Mouse (Mus musculus): ENCODE data around the gene Sox6. TPM values are rescaled to one million over a fixed set of nuclear protein-coding genes. Genes with fewer than 3 reads are reported as not detected.

Gene Sox6
- polyA plus RNA-seq, 1 experiment from 2014 or later = 40.6 TPM

GRCm38 (mm10) chr7:115844431-115844830 is 194.2 kb downstream of the Sox6 start:
- no peak overlapping the region for H3K9ac ChIP-seq (replicated peaks; ENCODE audit: low read depth, low read length)
- no peaks in the 10 kb centered on the region for H3K36me3 ChIP-seq (ENCODE audit: control insufficient read depth, insufficient read depth, low read length)
- no peaks in the 10 kb centered on the region for H3K27me3 ChIP-seq (ENCODE audit: control insufficient read depth, insufficient read depth, low read length)
- ATAC-seq (ENCODE audit: insufficient number of reproducible peaks, insufficient read depth, low FRiP score, low read depth) = no peak; the same call in 1 of the 2 replicates
- H3K4me2 ChIP-seq (replicated peaks; ENCODE audit: low read depth, low read length) = no peak overlapping the region
- no peak overlapping the region for H3K27ac ChIP-seq (ENCODE audit: low read length)
- no peak overlapping the region for H3K4me3 ChIP-seq (ENCODE audit: low read depth, low read length)
- H3K9me3 ChIP-seq (ENCODE audit: control insufficient read depth, low read depth, low read length) = no peaks in the 10 kb centered on the region
- H3K4me1 ChIP-seq (ENCODE audit: control insufficient read depth, insufficient read depth, low read length) = no peaks in the 10 kb centered on the region
- 90% methylated on average over 6 of the region's 6 CpGs for WGBS

DNA sequence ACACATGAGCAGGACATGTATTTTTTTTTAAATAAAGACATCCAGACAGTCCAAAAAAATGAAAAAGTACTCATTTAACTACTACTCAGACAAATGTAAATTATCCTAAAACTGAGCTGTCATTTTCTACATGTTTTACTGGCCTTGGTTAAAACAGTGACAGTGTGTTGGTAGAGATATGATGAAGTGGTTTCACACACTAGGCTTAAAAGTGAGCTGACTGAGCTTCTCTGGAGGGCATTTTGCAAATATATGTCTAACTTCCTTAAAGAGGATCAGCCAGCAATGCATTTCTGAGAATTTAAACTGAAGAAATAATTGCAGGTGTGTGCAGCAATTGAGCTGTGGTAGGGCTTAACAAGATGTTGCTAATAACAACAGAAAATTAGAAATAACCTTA is 196.3 kb downstream of the Sox6 start:
- ATAC-seq (ENCODE audit: insufficient number of reproducible peaks, insufficient read depth, low FRiP score, low read depth) = no peak
- no peaks in the 10 kb centered on the region for H3K9me3 ChIP-seq (ENCODE audit: control insufficient read depth, low read depth, low read length)
- no peak overlapping the region for H3K4me2 ChIP-seq (replicated peaks; ENCODE audit: low read depth, low read length)
- H3K27me3 ChIP-seq (ENCODE audit: control insufficient read depth, insufficient read depth, low read length) = no peaks in the 10 kb centered on the region
- no peaks in the 10 kb centered on the region for H3K4me1 ChIP-seq (ENCODE audit: control insufficient read depth, insufficient read depth, low read length)
- no peak overlapping the region for H3K4me3 ChIP-seq (ENCODE audit: low read depth, low read length)
- no peak overlapping the region for H3K27ac ChIP-seq (ENCODE audit: low read length)
- H3K36me3 ChIP-seq (ENCODE audit: control insufficient read depth, insufficient read depth, low read length) = no peaks in the 10 kb centered on the region
- H3K9ac ChIP-seq (replicated peaks; ENCODE audit: low read depth, low read length) = no peak overlapping the region

DNA sequence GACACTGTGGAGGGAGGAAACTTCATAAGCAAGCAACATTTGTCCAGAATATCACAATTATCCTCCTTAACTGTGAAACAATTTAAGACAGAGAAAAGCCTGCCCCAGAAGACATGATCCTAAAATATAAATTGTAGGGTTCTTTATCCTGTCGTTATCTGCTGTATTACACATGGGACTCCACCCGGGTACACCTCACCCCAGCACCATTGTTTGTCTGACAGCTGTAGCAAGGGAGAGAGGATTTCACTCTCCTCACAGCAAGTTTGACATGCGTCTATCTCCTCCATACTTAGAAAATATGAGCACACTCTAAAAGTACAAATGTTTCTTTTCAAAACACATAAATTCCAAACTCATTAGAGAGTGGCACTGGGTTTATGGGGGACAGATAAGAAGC is 198.0 kb downstream of the Sox6 start:
- Histone ChIP-seq H3K9ac (replicated peaks; ENCODE audit: low read depth, low read length) (no peak overlapping the region), H3K9me3 (ENCODE audit: control insufficient read depth, low read depth, low read length) (no peaks in the 10 kb centered on the region), H3K4me2 (replicated peaks; ENCODE audit: low read depth, low read length) (no peak overlapping the region), H3K36me3 (ENCODE audit: control insufficient read depth, insufficient read depth, low read length) (no peaks in the 10 kb centered on the region), H3K27me3 (ENCODE audit: control insufficient read depth, insufficient read depth, low read length) (no peaks in the 10 kb centered on the region), H3K4me3 (ENCODE audit: low read depth, low read length) (no peak overlapping the region), H3K4me1 (ENCODE audit: control insufficient read depth, insufficient read depth, low read length) (no peaks in the 10 kb centered on the region), H3K27ac (ENCODE audit: low read length) (no peak overlapping the region)
- WGBS = 58% methylated on average over 3 of the region's 3 CpGs
- ATAC-seq (ENCODE audit: insufficient number of reproducible peaks, insufficient read depth, low FRiP score, low read depth) = no peak

DNA sequence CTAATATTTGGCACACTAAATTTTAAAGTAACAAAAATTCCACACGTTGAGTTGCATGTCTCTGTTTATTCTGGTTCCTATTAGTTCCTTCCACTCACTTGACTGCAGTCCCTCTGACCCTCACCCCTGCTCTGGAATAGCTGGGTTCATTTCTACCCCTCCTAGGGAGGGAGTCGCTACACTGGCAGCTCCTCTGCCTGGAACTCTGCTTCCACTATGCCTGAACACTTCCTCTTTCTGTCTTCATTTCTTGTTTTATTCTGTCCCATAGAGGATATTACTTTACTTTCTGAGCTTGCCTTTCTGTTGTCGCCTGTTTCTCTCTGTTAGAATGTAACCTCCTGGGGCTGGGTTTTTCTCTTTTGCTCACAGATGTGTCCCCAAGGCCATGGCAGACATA is 203.6 kb downstream of the Sox6 start:
- no peak overlapping the region for H3K4me2 ChIP-seq (replicated peaks; ENCODE audit: low read depth, low read length)
- H3K9ac ChIP-seq (replicated peaks; ENCODE audit: low read depth, low read length) = no peak overlapping the region
- H3K27ac ChIP-seq (ENCODE audit: low read length) = no peak overlapping the region
- H3K9me3 ChIP-seq (ENCODE audit: control insufficient read depth, low read depth, low read length) = no peaks in the 10 kb centered on the region
- no peak for ATAC-seq (ENCODE audit: insufficient number of reproducible peaks, insufficient read depth, low FRiP score, low read depth)
- H3K27me3 ChIP-seq (ENCODE audit: control insufficient read depth, insufficient read depth, low read length) = no peaks in the 10 kb centered on the region
- H3K36me3 ChIP-seq (ENCODE audit: control insufficient read depth, insufficient read depth, low read length) = no peaks in the 10 kb centered on the region
- no peak overlapping the region for H3K4me3 ChIP-seq (ENCODE audit: low read depth, low read length)
- peaks cover 4% of the 10 kb centered on the region; the same call in 1 of the 2 replicates for H3K4me1 ChIP-seq (ENCODE audit: control insufficient read depth, insufficient read depth, low read length)
- WGBS = 73% methylated on average over 3 of the region's 3 CpGs

GRCm38 (mm10) chr7:115833701-115834100 is 204.9 kb downstream of the Sox6 start:
- H3K4me1 ChIP-seq (ENCODE audit: control insufficient read depth, insufficient read depth, low read length) = peaks cover 10% of the 10 kb centered on the region; the same call in 1 of the 2 replicates
- H3K27ac ChIP-seq (ENCODE audit: low read length) = no peak overlapping the region
- no peaks in the 10 kb centered on the region for H3K9me3 ChIP-seq (ENCODE audit: control insufficient read depth, low read depth, low read length)
- no peaks in the 10 kb centered on the region for H3K36me3 ChIP-seq (ENCODE audit: control insufficient read depth, insufficient read depth, low read length)
- 49% methylated on average over 3 of the region's 3 CpGs for WGBS
- H3K27me3 ChIP-seq (ENCODE audit: control insufficient read depth, insufficient read depth, low read length) = no peaks in the 10 kb centered on the region
- H3K9ac ChIP-seq (replicated peaks; ENCODE audit: low read depth, low read length) = no peak overlapping the region
- H3K4me3 ChIP-seq (ENCODE audit: low read depth, low read length) = no peak overlapping the region
- ATAC-seq (ENCODE audit: insufficient number of reproducible peaks, insufficient read depth, low FRiP score, low read depth) = no peak
- no peak overlapping the region for H3K4me2 ChIP-seq (replicated peaks; ENCODE audit: low read depth, low read length)

- Histone ChIP-seq H3K9ac (replicated peaks; ENCODE audit: low read depth, low read length) (no peak overlapping the region), H3K9me3 (ENCODE audit: control insufficient read depth, low read depth, low read length) (no peaks in the 10 kb centered on the region), H3K4me1 (ENCODE audit: control insufficient read depth, insufficient read depth, low read length) (peaks cover 17% of the 10 kb centered on the region), H3K36me3 (ENCODE audit: control insufficient read depth, insufficient read depth, low read length) (no peaks in the 10 kb centered on the region), H3K27ac (ENCODE audit: low read length) (no peak overlapping the region), H3K4me3 (ENCODE audit: low read depth, low read length) (no peak overlapping the region), H3K4me2 (replicated peaks; ENCODE audit: low read depth, low read length) (no peak overlapping the region), H3K27me3 (ENCODE audit: control insufficient read depth, insufficient read depth, low read length) (no peaks in the 10 kb centered on the region)
- peak; percentile 62; the same call in 1 of the 2 replicates for ATAC-seq (ENCODE audit: insufficient number of reproducible peaks, insufficient read depth, low FRiP score, low read depth)
- WGBS = 68% methylated on average over 11 of the region's 11 CpGs
Measured at GRCm38 (mm10) chr7:115830938-115831873, 207.4 kb downstream of the Sox6 start.

- Histone ChIP-seq H3K9ac (replicated peaks; ENCODE audit: low read depth, low read length) (no peak overlapping the region), H3K36me3 (ENCODE audit: control insufficient read depth, insufficient read depth, low read length) (no peaks in the 10 kb centered on the region), H3K27me3 (ENCODE audit: control insufficient read depth, insufficient read depth, low read length) (no peaks in the 10 kb centered on the region), H3K4me2 (replicated peaks; ENCODE audit: low read depth, low read length) (no peak overlapping the region; the same call in 1 of the 2 replicates), H3K4me3 (ENCODE audit: low read depth, low read length) (no peak overlapping the region), H3K27ac (ENCODE audit: low read length) (no peak overlapping the region), H3K4me1 (ENCODE audit: control insufficient read depth, insufficient read depth, low read length) (peaks cover 20% of the 10 kb centered on the region), H3K9me3 (ENCODE audit: control insufficient read depth, low read depth, low read length) (no peaks in the 10 kb centered on the region)
- ATAC-seq (ENCODE audit: insufficient number of reproducible peaks, insufficient read depth, low FRiP score, low read depth) = 0 out of 2 replicates have a peak, but pooled peaks have one; percentile 18
- WGBS = 67% methylated on average over 10 of the region's 10 CpGs
Measured at GRCm38 (mm10) chr7:115830366-115830765, 208.2 kb downstream of the Sox6 start.

DNA sequence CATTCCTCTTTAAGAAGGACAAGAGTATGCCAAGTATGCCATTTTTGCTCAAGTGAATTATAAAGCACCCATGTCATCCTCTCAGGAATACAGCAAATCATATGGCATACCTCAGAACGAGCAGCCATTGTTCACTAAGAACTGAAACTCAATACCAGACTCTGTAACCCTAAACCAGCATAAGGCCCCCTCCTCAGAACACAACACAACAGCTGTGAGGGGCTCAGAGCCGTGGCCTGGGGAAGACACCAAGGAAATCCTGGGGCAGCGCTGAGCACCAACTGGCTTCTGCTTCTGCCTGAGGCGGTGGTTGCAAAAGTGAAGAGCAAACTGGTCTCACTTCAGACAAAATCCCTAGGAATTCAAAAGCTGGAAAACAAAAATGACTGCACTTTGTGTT is 208.8 kb downstream of the Sox6 start:
- ATAC-seq (ENCODE audit: insufficient number of reproducible peaks, insufficient read depth, low FRiP score, low read depth) = no peak
- H3K4me2 ChIP-seq (replicated peaks; ENCODE audit: low read depth, low read length) = no peak overlapping the region

More for the DNA sequence above, 208.8 kb downstream of the Sox6 start:
- H3K9ac ChIP-seq (replicated peaks; ENCODE audit: low read depth, low read length) = no peak overlapping the region
- no peaks in the 10 kb centered on the region for H3K9me3 ChIP-seq (ENCODE audit: control insufficient read depth, low read depth, low read length)
- no peak overlapping the region for H3K27ac ChIP-seq (ENCODE audit: low read length)
- H3K4me1 ChIP-seq (ENCODE audit: control insufficient read depth, insufficient read depth, low read length) = peaks cover 24% of the 10 kb centered on the region
- 25% methylated on average over 4 of the region's 4 CpGs for WGBS
- H3K4me3 ChIP-seq (ENCODE audit: low read depth, low read length) = no peak overlapping the region
- no peaks in the 10 kb centered on the region for H3K36me3 ChIP-seq (ENCODE audit: control insufficient read depth, insufficient read depth, low read length)
- H3K27me3 ChIP-seq (ENCODE audit: control insufficient read depth, insufficient read depth, low read length) = no peaks in the 10 kb centered on the region
